Mouse (Mus musculus) embryonic fibroblast, embryonic 13.5 days (primary cell): Measurements from ENCODE around the gene Igfbpl1. TPM values are rescaled to one million over a fixed set of nuclear protein-coding genes. Genes with fewer than 3 reads are reported as not detected.

Experiments
- H3K27ac ChIP-seq: 2 replicates; pipeline ENCODE4 v1.5.1; 2012; ENCODE audit warnings: low read length, control low read depth, inconsistent platforms; ENCODE audit not compliant: insufficient read depth
- H3K4me1 ChIP-seq: 2 replicates; pipeline ENCODE4 v1.6.1; 2011; ENCODE audit warnings: low read length; ENCODE audit not compliant: control insufficient read depth, insufficient read depth
- H3K4me3 ChIP-seq: 2 replicates; pipeline ENCODE4 v1.5.1; 2011; ENCODE audit warnings: mild to moderate bottlenecking, control low read depth, low read length; ENCODE audit not compliant: insufficient read depth
- CTCF ChIP-seq: IDR thresholded peaks from 2 replicates; pipeline ENCODE4 v1.5.1; 2011; ENCODE audit warnings: mild to moderate bottlenecking, control low read depth, low read length, moderate library complexity, borderline replicate concordance; ENCODE audit not compliant: insufficient read depth
- POLR2A ChIP-seq: IDR thresholded peaks from 2 replicates; pipeline ENCODE4 v1.6.1; 2011; ENCODE audit warnings: low read depth, mild to moderate bottlenecking, control low read depth, low read length, moderate library complexity
- polyA plus RNA-seq: library from polyadenylated mRNA; stranded (reverse); fragments of >200 nt; gene quantifications from 2 replicates; pipeline ENCODE4 v1.2.4, GENCODE M21; 2011; ENCODE audit warnings: low read depth; ENCODE audit not compliant: missing spikeins, insufficient read length

Igfbpl1 gene
- polyA plus RNA-seq, 1 experiment: 0.49 TPM

DNA sequence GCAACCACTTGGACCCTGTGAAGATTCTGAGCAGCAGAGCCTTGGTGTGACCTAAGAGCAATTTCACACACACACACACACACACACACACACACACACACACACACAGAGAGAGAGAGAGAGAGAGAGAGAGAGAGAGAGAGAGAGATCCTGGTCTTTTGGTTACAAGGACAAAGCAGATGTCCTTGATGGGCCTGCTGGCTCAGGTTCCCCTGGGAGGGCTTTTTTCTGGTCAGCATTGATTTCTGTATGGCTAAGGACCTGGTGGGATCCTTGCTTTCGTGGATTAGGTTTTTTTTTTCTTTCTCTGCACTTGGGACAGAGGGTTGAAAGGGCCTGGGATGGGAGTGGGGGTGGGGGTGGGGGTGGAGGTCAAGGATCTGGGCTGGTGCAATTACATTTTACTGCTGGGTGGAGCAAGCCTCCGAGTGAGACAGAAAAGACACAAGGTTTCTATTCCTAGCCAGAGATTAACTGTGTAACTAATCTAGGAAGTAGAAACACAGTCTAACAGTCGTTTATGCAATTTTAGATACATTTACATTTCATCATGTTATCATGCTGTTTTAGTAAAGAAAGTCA is 26.7 kb downstream of the Igfbpl1 start:
- no peaks in the 10 kb centered on the region for H3K4me1 ChIP-seq
- TF ChIP-seq CTCF (no peak), POLR2A (no peak)
- no peak overlapping the region for H3K27ac ChIP-seq
- H3K4me3 ChIP-seq: no peak overlapping the region

DNA sequence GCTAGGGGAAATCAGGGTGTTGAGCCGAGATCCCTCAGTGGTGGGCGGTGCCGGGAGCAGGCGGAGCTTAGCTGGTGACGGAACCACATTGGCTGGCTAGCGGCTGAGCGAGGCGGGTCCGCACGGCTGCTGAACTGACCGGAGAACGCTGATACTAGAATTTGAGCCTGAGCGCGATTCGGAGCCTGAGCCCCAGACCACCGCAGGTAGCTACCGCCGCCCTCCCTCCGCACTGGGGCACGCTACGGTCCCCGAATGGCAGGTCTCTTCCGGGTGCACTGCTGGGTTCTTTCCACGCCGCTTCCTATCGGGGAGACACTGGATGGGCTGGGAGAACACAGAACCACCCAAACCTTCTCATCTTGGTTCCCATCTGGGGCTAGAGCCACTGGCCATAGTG is 27.8 kb downstream of the Igfbpl1 start, which contains the start of gene Aldh1b1:
TSS of gene Aldh1b1 (plus strand) at position 59 of the 400 bp plus-strand sequence.
- TF ChIP-seq CTCF (no peak), POLR2A (no peak)
- peak within 1 kb of the TSS; percentile 43 for H3K4me3 ChIP-seq
- no peak within 1 kb of the TSS for H3K27ac ChIP-seq
- H3K4me1 ChIP-seq: no peaks in the 10 kb centered on the region

DNA sequence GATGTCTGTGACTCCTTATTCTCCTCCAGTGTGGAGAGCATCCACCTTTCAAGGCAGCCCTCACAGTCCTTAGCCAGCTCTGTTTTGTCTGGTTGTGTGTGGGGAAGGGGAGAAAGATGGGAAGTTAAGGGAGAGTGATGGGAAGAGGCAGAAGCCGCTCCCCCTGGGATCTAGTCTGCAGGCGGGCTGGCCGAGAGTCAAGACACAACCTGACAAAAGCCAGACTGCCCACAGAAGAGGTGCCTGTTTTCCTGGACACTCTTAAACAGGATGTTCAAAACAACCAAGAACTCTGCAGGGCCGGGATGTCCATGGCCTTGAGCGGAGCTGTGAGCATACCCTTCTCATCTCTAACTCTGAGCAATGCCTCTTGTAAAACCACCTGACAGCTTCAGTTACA is 30.0 kb downstream of the Igfbpl1 start:
- no peak for TF ChIP-seq POLR2A
- TF ChIP-seq CTCF: no peak
- no peaks in the 10 kb centered on the region for H3K4me1 ChIP-seq
- no peak overlapping the region for H3K27ac ChIP-seq

DNA sequence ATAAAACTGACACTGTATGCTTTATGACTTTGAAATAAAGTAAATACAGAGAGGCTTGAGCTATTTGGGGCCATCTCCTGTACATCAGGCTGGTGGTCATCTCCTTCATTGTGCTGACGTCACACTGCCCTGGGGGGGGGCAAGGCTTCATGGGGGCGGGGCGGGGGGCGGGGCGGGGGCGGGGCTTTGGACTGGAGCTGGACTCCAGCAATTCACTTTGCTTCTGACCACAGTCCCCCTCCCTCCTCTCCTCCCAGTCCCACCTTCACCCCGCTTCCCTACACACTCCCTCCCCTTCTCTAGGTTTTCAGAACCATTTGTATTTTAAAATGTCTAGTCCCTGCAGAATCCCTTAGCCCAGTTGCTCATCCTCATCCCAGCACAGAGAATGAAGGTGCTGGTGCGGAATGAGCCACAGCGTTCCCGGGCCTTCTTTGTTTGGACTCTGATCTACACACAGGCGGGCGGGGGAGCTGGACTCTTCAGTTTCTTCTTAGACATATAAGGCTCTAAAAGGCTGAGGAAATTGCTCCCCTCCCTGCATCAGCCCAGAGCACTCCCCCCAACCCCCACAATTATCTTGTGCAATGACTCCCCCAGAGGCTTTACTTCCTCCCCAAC is 31.4 kb downstream of the Igfbpl1 start:
- Histone ChIP-seq H3K27ac (no peak overlapping the region), H3K4me1 (no peaks in the 10 kb centered on the region), H3K4me3 (no peak overlapping the region)
- no peak for TF ChIP-seq POLR2A
- no peak for TF ChIP-seq CTCF

More for the DNA sequence above, 30.0 kb downstream of the Igfbpl1 start:
- H3K4me3 ChIP-seq: no peak overlapping the region

DNA sequence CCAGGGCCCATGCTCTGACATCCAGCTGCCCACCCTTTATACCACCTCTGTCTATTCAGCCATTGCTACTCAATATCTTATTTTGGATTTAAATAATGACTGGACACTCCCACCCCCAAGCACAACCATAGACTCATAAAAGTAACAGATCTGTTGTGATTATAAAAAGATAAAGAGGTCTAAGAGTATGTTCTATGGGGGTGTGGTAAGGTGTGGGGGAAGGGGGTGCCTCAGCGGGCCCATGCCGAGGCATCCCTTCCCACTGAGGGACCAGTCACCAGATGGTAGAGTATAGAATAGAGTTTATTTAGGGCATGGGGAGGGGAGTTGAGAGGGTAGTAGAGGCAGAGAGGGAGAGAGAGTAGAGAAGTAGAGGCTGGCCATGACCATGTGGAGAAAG is 36.7 kb downstream of the Igfbpl1 start:
- H3K4me3 ChIP-seq: no peak overlapping the region
- no peaks in the 10 kb centered on the region for H3K4me1 ChIP-seq
- H3K27ac ChIP-seq: no peak overlapping the region
- no peak for TF ChIP-seq POLR2A
- no peak for TF ChIP-seq CTCF

DNA sequence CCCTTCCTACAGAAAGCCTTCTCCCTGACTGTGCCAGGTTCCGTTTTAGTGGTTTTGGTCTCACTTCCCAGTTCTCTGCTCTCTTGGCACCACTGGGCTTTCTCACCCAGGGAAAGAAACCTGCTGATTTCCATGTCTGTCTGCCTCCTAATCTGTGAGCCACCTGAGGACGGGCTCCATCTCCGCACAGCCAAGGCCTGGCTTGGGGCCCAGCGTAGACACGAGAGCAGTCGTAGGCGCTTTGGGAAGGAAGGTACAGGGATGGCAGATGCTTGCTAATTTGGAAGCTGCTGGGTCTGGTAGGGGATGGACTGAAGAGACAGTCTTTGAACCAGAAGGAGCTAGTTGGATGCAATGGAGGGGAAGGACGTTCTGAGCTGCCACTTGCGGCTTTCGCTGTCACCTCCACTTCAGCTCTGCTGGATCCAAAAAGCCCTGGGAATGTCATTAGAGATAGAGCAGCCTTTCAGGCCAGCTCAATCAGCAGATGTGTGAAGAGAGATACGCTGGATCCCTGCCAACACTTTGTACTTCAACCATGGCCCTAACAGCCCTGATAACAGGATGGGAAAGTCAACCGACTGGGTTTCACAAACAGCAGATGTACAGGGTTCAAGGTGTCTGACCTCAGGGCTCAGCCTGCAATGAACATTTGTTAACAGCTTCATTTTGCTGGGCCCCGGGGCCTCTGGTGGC is 37.3 kb downstream of the Igfbpl1 start:
- Histone ChIP-seq H3K4me1 (no peaks in the 10 kb centered on the region), H3K27ac (no peak overlapping the region), H3K4me3 (no peak overlapping the region)
- no peak for TF ChIP-seq CTCF
- TF ChIP-seq POLR2A: no peak

DNA sequence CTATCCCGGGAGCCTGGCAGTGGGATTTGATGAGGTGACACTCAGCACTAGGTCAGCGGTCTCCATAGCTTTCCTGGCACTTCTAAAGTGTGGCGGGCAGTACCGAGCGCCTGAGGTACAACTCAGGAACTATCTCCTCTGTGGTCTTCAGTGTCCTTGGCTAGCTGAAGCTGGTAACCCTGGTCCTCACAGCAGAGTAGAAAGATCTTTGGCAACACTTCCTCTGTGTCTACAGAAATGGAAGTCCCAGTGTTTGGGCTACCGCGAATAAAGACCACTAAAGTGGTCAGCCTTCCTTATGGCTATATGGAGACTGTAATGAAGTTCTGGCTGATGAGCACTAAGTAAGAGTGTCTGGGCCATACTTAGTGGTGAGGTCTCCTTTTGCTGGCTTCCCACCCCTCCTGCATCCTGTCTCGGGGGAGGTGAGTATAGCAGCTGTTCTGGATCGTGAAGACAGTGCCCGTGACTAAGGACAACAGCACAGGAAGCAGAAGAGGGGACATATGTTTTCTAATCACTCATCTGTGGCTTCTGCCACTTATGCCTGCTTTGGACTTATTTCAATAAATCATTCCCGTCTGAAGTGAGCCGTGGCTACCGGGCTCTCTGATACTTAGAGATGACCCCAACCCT is 38.2 kb downstream of the Igfbpl1 start:
- TF ChIP-seq CTCF (no peak), POLR2A (no peak)
- H3K4me1 ChIP-seq: no peaks in the 10 kb centered on the region
- no peak overlapping the region for H3K27ac ChIP-seq
- no peak overlapping the region for H3K4me3 ChIP-seq

DNA sequence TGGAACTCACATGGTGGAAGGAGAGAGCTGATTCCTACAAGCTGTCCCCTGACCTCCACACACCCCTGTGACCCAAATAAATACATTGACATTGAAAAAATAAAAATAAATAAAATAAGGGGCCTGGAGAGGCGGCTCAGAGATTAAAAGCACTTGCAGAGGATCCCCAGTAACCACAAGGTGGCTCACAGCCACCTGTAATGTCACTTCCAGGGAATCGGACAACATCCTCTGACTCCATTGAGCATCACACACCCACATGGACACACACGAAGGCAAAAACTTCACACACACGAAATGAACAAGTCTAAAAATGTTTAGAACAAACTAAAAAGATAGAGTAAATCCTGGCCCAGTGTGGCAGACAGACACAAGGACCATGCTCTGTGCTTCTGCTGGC is 40.0 kb downstream of the Igfbpl1 start:
- TF ChIP-seq POLR2A: no peak
- TF ChIP-seq CTCF: no peak
- no peak overlapping the region for H3K27ac ChIP-seq

DNA sequence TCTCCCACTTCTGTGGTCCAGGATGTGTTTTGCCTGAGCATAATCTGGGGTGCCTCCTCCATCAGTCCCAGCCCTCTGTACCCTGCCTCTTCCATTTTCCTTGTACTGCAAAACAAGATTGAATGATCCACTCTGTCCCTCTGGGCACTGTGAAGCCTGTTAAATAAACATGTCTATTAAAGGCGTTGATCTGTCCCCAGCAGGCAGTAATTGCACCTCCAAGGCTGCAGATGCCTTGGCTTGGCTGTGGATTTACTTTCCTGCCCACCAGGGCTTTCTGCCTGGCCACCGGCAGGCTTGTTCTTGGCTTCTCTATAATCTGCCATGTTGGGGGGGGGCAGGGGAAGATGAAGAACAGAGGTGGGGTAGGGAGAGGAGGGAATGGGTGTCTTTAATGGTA is 40.8 kb downstream of the Igfbpl1 start:
- no peak for TF ChIP-seq POLR2A
- no peak for TF ChIP-seq CTCF
- no peaks in the 10 kb centered on the region for H3K4me1 ChIP-seq
- H3K4me3 ChIP-seq: no peak overlapping the region
- no peak overlapping the region for H3K27ac ChIP-seq

More for the DNA sequence above, 40.0 kb downstream of the Igfbpl1 start:
- Histone ChIP-seq H3K4me3 (no peak overlapping the region), H3K4me1 (no peaks in the 10 kb centered on the region)

DNA sequence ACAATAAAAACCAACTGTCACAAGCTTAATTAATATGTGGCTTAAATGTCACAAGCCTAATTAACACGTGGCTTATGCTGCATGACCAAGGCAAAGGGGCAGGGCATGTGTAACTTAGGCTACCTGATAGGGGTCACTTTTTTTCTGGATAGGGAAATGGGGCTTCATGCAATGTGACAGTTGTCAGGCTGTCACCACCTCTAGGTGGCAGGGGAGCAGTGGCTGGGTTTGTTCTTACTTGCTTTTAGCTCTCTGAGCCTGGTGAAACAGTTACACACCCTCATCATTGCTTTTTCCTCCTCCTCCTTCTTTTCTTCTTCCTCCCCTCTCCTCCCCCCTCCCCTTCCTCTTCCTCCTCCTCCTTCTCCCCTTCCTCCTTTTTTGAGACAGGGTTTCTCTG is 43.1 kb downstream of the Igfbpl1 start:
- Histone ChIP-seq H3K4me3 (no peak overlapping the region), H3K27ac (no peak overlapping the region), H3K4me1 (no peaks in the 10 kb centered on the region)
- TF ChIP-seq POLR2A (no peak), CTCF (no peak)
